Mouse (Mus musculus): ENCODE measurements around the gene Ikzf4. TPM values are rescaled to one million over a fixed set of nuclear protein-coding genes. Genes with fewer than 3 reads are reported as not detected.
"Not testable (repeated sequence)": the region's sequence is repeated elsewhere in the genome, so short reads cannot be mapped to it uniquely, and the experiment has no call there.

The Ikzf4 gene
- polyA plus RNA-seq, 1 experiment: not detected

GRCm38 (mm10) chr10:128641871-128642270 is 3.9 kb downstream of the Ikzf4 start:
- no peak for TF ChIP-seq POLR2A (IDR thresholded peaks at IDR 0.05; ENCODE audit: borderline replicate concordance, low read depth, low read length)
- no peak for TF ChIP-seq CTCF (IDR thresholded peaks at IDR 0.05; ENCODE audit: low read depth, low read length)
- no peaks in the 10 kb centered on the region for H3K4me1 ChIP-seq (ENCODE audit: control insufficient read depth, insufficient read depth, low read length)
- no peak overlapping the region for H3K27ac ChIP-seq (ENCODE audit: insufficient read depth, low read depth, low read length)
- H3K4me3 ChIP-seq (ENCODE audit: insufficient read depth, low read length): no peak overlapping the region

- TF ChIP-seq CTCF (IDR thresholded peaks at IDR 0.05; ENCODE audit: low read depth, low read length): no peak
- no peak for TF ChIP-seq POLR2A (IDR thresholded peaks at IDR 0.05; ENCODE audit: borderline replicate concordance, low read depth, low read length)
- Histone ChIP-seq H3K27ac (ENCODE audit: insufficient read depth, low read depth, low read length) (no peak overlapping the region), H3K4me3 (ENCODE audit: insufficient read depth, low read length) (no peak overlapping the region), H3K4me1 (ENCODE audit: control insufficient read depth, insufficient read depth, low read length) (no peaks in the 10 kb centered on the region)
Observed at GRCm38 (mm10) chr10:128640891-128641290, 4.9 kb downstream of the Ikzf4 start.

- H3K27ac ChIP-seq (ENCODE audit: insufficient read depth, low read depth, low read length): no peak overlapping the region
- no peak overlapping the region for H3K4me3 ChIP-seq (ENCODE audit: insufficient read depth, low read length)
- no peak for TF ChIP-seq POLR2A (IDR thresholded peaks at IDR 0.05; ENCODE audit: borderline replicate concordance, low read depth, low read length)
- no peak for TF ChIP-seq CTCF (IDR thresholded peaks at IDR 0.05; ENCODE audit: low read depth, low read length)
- H3K4me1 ChIP-seq (ENCODE audit: control insufficient read depth, insufficient read depth, low read length): no peaks in the 10 kb centered on the region
Observed at GRCm38 (mm10) chr10:128639999-128640398, 5.8 kb downstream of the Ikzf4 start.

GRCm38 (mm10) chr10:128637011-128637410 is 8.8 kb downstream of the Ikzf4 start:
- H3K27ac ChIP-seq (ENCODE audit: insufficient read depth, low read depth, low read length): no peak overlapping the region

GRCm38 (mm10) chr10:128636561-128636960 is 9.2 kb downstream of the Ikzf4 start:
- H3K27ac ChIP-seq (ENCODE audit: insufficient read depth, low read depth, low read length): no peak overlapping the region
- H3K4me3 ChIP-seq (ENCODE audit: insufficient read depth, low read length): no peak overlapping the region
- no peaks in the 10 kb centered on the region for H3K4me1 ChIP-seq (ENCODE audit: control insufficient read depth, insufficient read depth, low read length)
- TF ChIP-seq POLR2A (IDR thresholded peaks at IDR 0.05; ENCODE audit: borderline replicate concordance, low read depth, low read length): no peak
- TF ChIP-seq CTCF (IDR thresholded peaks at IDR 0.05; ENCODE audit: low read depth, low read length): no peak

More at GRCm38 (mm10) chr10:128637011-128637410, 8.8 kb downstream of the Ikzf4 start:
- no peak for TF ChIP-seq POLR2A (IDR thresholded peaks at IDR 0.05; ENCODE audit: borderline replicate concordance, low read depth, low read length)
- TF ChIP-seq CTCF (IDR thresholded peaks at IDR 0.05; ENCODE audit: low read depth, low read length): no peak
- Histone ChIP-seq H3K4me3 (ENCODE audit: insufficient read depth, low read length) (peak overlapping the region; percentile 11; the same call in 1 of the 2 replicates), H3K4me1 (ENCODE audit: control insufficient read depth, insufficient read depth, low read length) (no peaks in the 10 kb centered on the region)

- Histone ChIP-seq H3K4me1 (ENCODE audit: control insufficient read depth, insufficient read depth, low read length) (no peaks in the 10 kb centered on the region), H3K4me3 (ENCODE audit: insufficient read depth, low read length) (no peak overlapping the region), H3K27ac (ENCODE audit: insufficient read depth, low read depth, low read length) (no peak overlapping the region)
- TF ChIP-seq CTCF (IDR thresholded peaks at IDR 0.05; ENCODE audit: low read depth, low read length) (no peak), POLR2A (IDR thresholded peaks at IDR 0.05; ENCODE audit: borderline replicate concordance, low read depth, low read length) (no peak)
Observed at GRCm38 (mm10) chr10:128635697-128636096, 10.1 kb downstream of the Ikzf4 start.

GRCm38 (mm10) chr10:128631571-128631970 is 14.2 kb downstream of the Ikzf4 start:
- Histone ChIP-seq H3K4me3 (ENCODE audit: insufficient read depth, low read length) (no peak overlapping the region), H3K4me1 (ENCODE audit: control insufficient read depth, insufficient read depth, low read length) (peaks cover 10% of the 10 kb centered on the region), H3K27ac (ENCODE audit: insufficient read depth, low read depth, low read length) (no peak overlapping the region)
- no peak for TF ChIP-seq POLR2A (IDR thresholded peaks at IDR 0.05; ENCODE audit: borderline replicate concordance, low read depth, low read length)
- no peak for TF ChIP-seq CTCF (IDR thresholded peaks at IDR 0.05; ENCODE audit: low read depth, low read length)

GRCm38 (mm10) chr10:128630306-128630705 is 15.5 kb downstream of the Ikzf4 start:
- H3K4me1 ChIP-seq (ENCODE audit: control insufficient read depth, insufficient read depth, low read length); H3K27ac ChIP-seq (ENCODE audit: insufficient read depth, low read depth, low read length); H3K4me3 ChIP-seq (ENCODE audit: insufficient read depth, low read length): not testable (repeated sequence)

GRCm38 (mm10) chr10:128629746-128630145 is 16.0 kb downstream of the Ikzf4 start:
- Histone ChIP-seq H3K4me1 (ENCODE audit: control insufficient read depth, insufficient read depth, low read length) (peaks cover 10% of the 10 kb centered on the region), H3K27ac (ENCODE audit: insufficient read depth, low read depth, low read length) (no peak overlapping the region), H3K4me3 (ENCODE audit: insufficient read depth, low read length) (no peak overlapping the region)
- TF ChIP-seq CTCF (IDR thresholded peaks at IDR 0.05; ENCODE audit: low read depth, low read length): no peak
- no peak for TF ChIP-seq POLR2A (IDR thresholded peaks at IDR 0.05; ENCODE audit: borderline replicate concordance, low read depth, low read length)

GRCm38 (mm10) chr10:128627398-128628317 is 18.1 kb downstream of the Ikzf4 start:
- H3K4me3 ChIP-seq (ENCODE audit: insufficient read depth, low read length): no peak overlapping the region
- TF ChIP-seq CTCF (IDR thresholded peaks at IDR 0.05; ENCODE audit: low read depth, low read length): no peak
- no peak for TF ChIP-seq POLR2A (IDR thresholded peaks at IDR 0.05; ENCODE audit: borderline replicate concordance, low read depth, low read length)
- H3K27ac ChIP-seq (ENCODE audit: insufficient read depth, low read depth, low read length): no peak overlapping the region
- H3K4me1 ChIP-seq (ENCODE audit: control insufficient read depth, insufficient read depth, low read length): peaks cover 10% of the 10 kb centered on the region
